Mouse (Mus musculus): ENCODE measurements around the gene Gm11639. TPM values are rescaled to one million over a fixed set of nuclear protein-coding genes. Genes with fewer than 3 reads are reported as not detected.

Gene Gm11639
- total and polyA plus RNA-seq, 3 experiments, result 0.21 to 0.67 (median 0.32) TPM

DNA sequence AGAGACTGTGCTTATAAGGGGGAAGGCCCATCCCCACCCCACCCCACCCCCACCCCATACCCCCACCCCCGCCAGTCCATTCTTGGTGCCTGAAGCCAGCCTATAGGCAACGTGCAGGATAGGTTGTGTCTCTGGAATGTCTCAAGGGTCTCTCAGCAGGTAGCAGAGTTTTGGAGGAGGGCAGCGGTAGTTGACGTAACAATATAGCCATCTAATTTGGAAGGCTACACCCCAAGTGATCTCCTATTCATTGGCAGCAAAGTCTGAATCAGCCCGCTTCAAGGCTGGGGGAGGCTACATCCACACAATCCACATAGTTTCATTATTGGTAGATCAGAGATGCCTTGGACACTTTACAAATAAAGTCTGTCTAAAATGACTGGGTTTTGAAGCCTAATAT, 292.5 kb downstream of the Gm11639 start:
- no peak overlapping the region for H3K4me3 ChIP-seq (replicated peaks in 1 of 3; ENCODE audit: low read depth in 2 of 3, low read length in 2 of 3, poor library complexity in 1 of 3)
- peaks cover 0 to 2% of the 10 kb centered on the region in 2 experiments; a peak in 1 of 4 replicates for H3K4me1 ChIP-seq (ENCODE audit: control insufficient read depth in 1 of 2, insufficient read depth in 2 of 2)
- H3K9ac ChIP-seq (ENCODE audit: insufficient read depth, low read depth), result no peak overlapping the region
- H3K9me3 ChIP-seq (replicated peaks; ENCODE audit: low read length), result no peaks in the 10 kb centered on the region
- TF ChIP-seq ZNF384 (IDR thresholded peaks at IDR 0.05; ENCODE audit: low read depth, low read length), result no peak
- TF ChIP-seq IRF4 (IDR thresholded peaks at IDR 0.05; ENCODE audit: low read depth, low read length), result no peak
- no peak for TF ChIP-seq SMC3 (IDR thresholded peaks at IDR 0.05; ENCODE audit: low read depth, low read length)
- no peak for TF ChIP-seq MXI1 (IDR thresholded peaks at IDR 0.05; ENCODE audit: low read depth, low read length)
- no peak overlapping the region for H3K27ac ChIP-seq (ENCODE audit: insufficient read depth, low read depth)
- no peak overlapping the region for H3K4me2 ChIP-seq (ENCODE audit: insufficient read depth, low read depth, poor library complexity, severe bottlenecking)
- no peaks in the 10 kb centered on the region for H3K79me2 ChIP-seq (replicated peaks; ENCODE audit: control insufficient read depth, extremely low read depth, insufficient read depth, poor library complexity, severe bottlenecking)
- no peaks in the 10 kb centered on the region for H3K27me3 ChIP-seq (replicated peaks)
- no peaks in the 10 kb centered on the region for H3K36me3 ChIP-seq (replicated peaks in 1 of 2; ENCODE audit: control insufficient read depth in 1 of 2, insufficient read depth in 1 of 2, low read length in 1 of 2)
- dilution Hi-C loops (cut with MboI; ENCODE audit: extremely low pct_ligation_motif_present, extremely low pct_unique_long_range_greater_than_20kb, low sequenced_read_pairs), result no loop called here
- in situ Hi-C loops (cut with MboI; ENCODE audit: low pct_ligation_motif_present, low pct_unique_long_range_greater_than_20kb, low sequenced_read_pairs), result no loop called here
- DNase-seq (ENCODE audit: extremely low read depth), result no peak

DNA sequence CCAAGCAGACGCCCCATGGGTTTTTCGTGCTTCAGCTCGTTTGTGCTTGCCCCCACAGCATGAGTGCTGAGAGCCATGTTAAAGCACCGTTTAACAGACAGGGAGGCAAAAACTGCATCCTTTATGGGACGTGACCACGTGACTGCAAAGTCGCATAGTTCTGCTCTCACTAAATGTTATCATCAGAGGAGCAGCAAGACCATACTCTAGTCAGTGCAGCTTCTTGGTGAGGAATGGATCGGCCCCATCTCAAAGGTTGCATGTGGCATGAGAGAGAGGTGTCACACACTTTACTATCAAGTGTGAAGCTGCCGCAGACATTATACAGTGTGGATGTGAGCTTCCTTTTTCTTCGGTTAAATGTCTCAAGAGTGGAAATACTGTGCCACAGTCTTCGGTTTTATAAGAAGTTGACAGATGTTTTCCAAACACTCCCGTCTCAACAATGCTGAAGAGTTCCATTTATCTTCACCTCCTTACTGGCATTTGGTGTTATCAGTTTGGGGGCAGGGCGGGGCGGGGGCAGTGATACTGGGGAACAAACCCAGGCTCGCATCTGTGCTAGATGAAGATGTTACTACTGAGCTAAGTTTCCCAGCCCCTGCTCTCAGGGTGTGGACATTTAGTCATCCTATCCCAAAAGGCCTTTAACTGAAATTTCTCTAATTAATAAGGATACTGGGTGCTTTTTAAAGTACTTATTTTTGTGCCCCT, 296.0 kb downstream of the Gm11639 start:
- TF ChIP-seq CTCF (conservative IDR thresholded peaks at IDR 0.05 in 1 of 2, IDR thresholded peaks at IDR 0.05 in 1 of 2; ENCODE audit: low read depth in 2 of 2, low read length in 2 of 2) (no peak), ZC3H11A (IDR thresholded peaks at IDR 0.05; ENCODE audit: low read depth, low read length) (no peak), TBP (conservative IDR thresholded peaks at IDR 0.05; ENCODE audit: low read depth, low read length) (no peak), E2F4 (IDR thresholded peaks at IDR 0.05; ENCODE audit: insufficient replicate concordance, low read depth, low read length) (no peak), ZNF384 (IDR thresholded peaks at IDR 0.05; ENCODE audit: low read depth, low read length) (no peak), RAD21 (IDR thresholded peaks at IDR 0.05; ENCODE audit: low read depth, low read length) (no peak), ZKSCAN1 (IDR thresholded peaks at IDR 0.05; ENCODE audit: borderline replicate concordance, low read depth, low read length) (no peak), TCF12 (IDR thresholded peaks at IDR 0.05; ENCODE audit: low read depth, low read length) (no peak), KAT2A (IDR thresholded peaks at IDR 0.05; ENCODE audit: insufficient replicate concordance, low read length) (no peak), MAX (IDR thresholded peaks at IDR 0.05; ENCODE audit: low read length) (no peak), BHLHE40 (IDR thresholded peaks at IDR 0.05; ENCODE audit: low read depth, low read length) (no peak), SMC3 (IDR thresholded peaks at IDR 0.05; ENCODE audit: low read depth, low read length) (no peak), POLR2AphosphoS2 (IDR thresholded peaks at IDR 0.05; ENCODE audit: low read depth, low read length) (no peak), HCFC1 (IDR thresholded peaks at IDR 0.05; ENCODE audit: low read depth, low read length) (no peak), POLR2A (IDR thresholded peaks at IDR 0.05; ENCODE audit: low read depth, low read length) (no peak), IRF4 (IDR thresholded peaks at IDR 0.05; ENCODE audit: low read depth, low read length) (no peak), JUN (IDR thresholded peaks at IDR 0.05; ENCODE audit: insufficient read depth, low read depth, low read length) (no peak)
- Histone ChIP-seq H3K9ac (ENCODE audit: insufficient read depth, low read depth) (no peak overlapping the region), H3K9me3 (replicated peaks; ENCODE audit: low read length) (no peaks in the 10 kb centered on the region), H3K4me1 (ENCODE audit: control insufficient read depth in 1 of 2, insufficient read depth in 2 of 2) (no peaks in the 10 kb centered on the region), H3K27me3 (replicated peaks) (no peaks in the 10 kb centered on the region), H3K27ac (ENCODE audit: insufficient read depth, low read depth) (no peak overlapping the region), H3K4me2 (ENCODE audit: insufficient read depth, low read depth, poor library complexity, severe bottlenecking) (no peak overlapping the region), H3K36me3 (replicated peaks in 1 of 2; ENCODE audit: control insufficient read depth in 1 of 2, insufficient read depth in 1 of 2, low read length in 1 of 2) (no peaks in the 10 kb centered on the region), H3K79me2 (replicated peaks; ENCODE audit: control insufficient read depth, extremely low read depth, insufficient read depth, poor library complexity, severe bottlenecking) (no peaks in the 10 kb centered on the region), H3K4me3 (replicated peaks in 1 of 3; ENCODE audit: low read depth in 2 of 3, low read length in 2 of 3, poor library complexity in 1 of 3) (no peak overlapping the region)
- no peak for DNase-seq (ENCODE audit: extremely low read depth)
- in situ Hi-C loops (cut with MboI; ENCODE audit: low pct_ligation_motif_present, low pct_unique_long_range_greater_than_20kb, low sequenced_read_pairs) (no loop called here), dilution Hi-C loops (cut with MboI; ENCODE audit: extremely low pct_ligation_motif_present, extremely low pct_unique_long_range_greater_than_20kb, low sequenced_read_pairs) (no loop called here)

Measured in CH12.LX (cell line).